Mouse (Mus musculus) kidney, adult 2 months (tissue): ENCODE measurements around the gene Gzme.

ENCODE experiments used
- CTCF ChIP-seq: fragments of 200-500 bp; conservative IDR thresholded peaks from 2 replicates; pipeline ENCODE4 v1.5.1; 2011; ENCODE audit warnings: low read depth, mild to moderate bottlenecking, control low read depth, low read length, moderate library complexity, mixed read lengths; ENCODE audit not compliant: insufficient read depth, insufficient read length
- POLR2A ChIP-seq: fragments of 200-500 bp; IDR thresholded peaks from one replicate; pipeline ENCODE4 v1.6.1; 2011; ENCODE audit warnings: low read depth, low read length, control low read depth

- no peak for TF ChIP-seq CTCF
- no peak for TF ChIP-seq POLR2A
These were observed 14.8 kb downstream of the Gzme start for GRCm38 (mm10) chr14:56105447-56106180.
